Mouse (Mus musculus): Measurements from ENCODE around the gene Cib4. TPM values are rescaled to one million over a fixed set of nuclear protein-coding genes. Genes with fewer than 3 reads are reported as not detected.

The Cib4 gene
- not detected in 2 replicates for polyA plus RNA-seq (2015; fragmentation: Nextera tagmentation; extraction: Ambion mirVana)

DNA sequence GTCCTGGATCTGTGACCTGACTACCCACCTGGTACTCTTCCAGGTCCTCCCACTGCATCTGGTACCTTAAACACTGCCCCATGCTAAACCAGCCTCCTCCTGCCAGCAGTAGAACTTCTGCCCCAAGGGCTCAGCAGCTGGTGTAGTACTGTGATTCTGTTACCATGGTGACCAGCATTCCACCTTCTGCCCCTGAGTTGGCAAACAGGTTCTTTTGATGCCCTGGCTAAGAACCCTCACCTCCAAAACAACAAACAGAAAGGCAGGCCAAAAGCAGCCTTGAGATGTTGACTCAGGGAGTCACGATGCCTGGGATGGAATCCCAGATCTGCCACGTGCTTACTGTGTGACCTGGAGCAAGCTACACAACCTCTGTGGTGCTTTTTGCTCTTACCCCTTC, at the start of gene Cib4:
Gene Cib4, minus strand, starts transcription at position 139 of the 400 bp plus-strand sequence.
- DNase-seq (ENCODE audit: low spot score) = no peak

DNA sequence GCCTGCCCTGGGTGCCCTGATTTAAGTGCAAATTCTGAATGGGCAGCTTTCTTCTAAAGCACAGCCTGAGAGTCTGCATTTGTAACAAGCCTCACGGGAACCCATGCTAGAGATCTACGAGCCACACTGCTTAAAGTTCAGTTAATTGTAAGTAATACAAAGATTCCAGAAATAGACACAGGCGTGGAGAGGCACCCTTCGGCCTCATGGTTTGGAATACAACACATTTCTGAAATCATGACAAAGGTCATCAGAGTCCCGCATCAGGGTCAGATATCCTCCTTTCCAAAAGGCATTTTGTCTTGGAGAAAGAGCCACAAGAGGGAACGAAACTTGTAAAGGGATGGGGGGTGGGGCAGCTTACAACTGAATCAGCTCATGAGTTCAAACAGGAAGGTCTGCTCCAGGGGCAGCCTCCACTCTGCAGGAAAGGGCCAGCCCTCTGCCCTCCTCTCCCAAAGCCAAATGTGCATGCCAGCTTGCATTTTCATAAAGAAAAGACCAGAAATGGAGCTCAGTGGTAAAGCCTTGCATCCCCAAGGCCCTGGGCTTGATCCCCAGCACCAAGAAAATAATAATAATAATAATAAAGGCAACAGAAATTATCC, 49.4 kb upstream of the Cib4 start:
- DNase-seq (ENCODE audit: low spot score) = no peak

- DNase-seq (ENCODE audit: low spot score) = no peak
Measured at GRCm38 (mm10) chr5:30593811-30594504, 48.3 kb upstream of the Cib4 start.

DNA sequence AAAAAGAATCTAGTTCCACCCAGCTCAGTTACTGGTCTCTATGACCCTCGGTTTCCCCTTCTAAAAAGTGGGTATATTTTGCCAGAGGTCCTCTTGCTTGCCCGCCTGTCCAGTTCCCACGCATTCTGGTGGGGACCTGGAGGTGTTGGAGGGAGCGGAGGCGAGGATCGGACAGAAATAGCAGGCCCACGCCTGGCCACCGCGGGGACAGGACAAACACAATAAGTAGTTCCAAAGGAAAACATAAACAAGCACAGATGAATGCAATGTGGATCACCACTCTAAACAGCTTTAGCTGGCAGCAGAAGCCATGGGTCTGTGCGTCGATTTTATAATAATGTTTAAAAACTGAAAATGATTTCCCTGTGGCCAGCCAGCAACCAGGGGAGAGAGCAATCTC, 47.7 kb upstream of the Cib4 start:
- DNase-seq (ENCODE audit: low spot score) = no peak

GRCm38 (mm10) chr5:30592279-30592980, 46.8 kb upstream of the Cib4 start:
- DNase-seq (ENCODE audit: low spot score) = no peak

DNA sequence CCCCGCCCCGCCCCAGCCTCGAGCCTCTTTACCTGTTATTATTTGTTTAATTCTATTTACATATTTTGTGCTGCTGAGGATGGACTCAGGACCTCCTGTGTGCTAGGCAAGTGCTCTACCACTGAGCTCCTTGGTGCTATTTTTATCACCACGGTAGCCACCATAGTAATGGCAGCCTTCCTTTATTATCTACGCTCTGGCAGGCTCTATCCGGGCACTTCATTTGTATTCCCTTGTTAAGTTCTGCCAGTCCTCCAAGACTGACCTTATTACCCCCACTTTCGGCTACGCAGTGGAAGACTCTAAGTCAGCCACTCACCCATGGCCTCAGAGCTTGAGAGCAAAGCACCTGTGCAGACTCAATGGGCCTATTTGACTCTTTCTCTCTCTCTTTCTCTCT, 46.1 kb upstream of the Cib4 start:
- DNase-seq (ENCODE audit: low spot score) = no peak

DNA sequence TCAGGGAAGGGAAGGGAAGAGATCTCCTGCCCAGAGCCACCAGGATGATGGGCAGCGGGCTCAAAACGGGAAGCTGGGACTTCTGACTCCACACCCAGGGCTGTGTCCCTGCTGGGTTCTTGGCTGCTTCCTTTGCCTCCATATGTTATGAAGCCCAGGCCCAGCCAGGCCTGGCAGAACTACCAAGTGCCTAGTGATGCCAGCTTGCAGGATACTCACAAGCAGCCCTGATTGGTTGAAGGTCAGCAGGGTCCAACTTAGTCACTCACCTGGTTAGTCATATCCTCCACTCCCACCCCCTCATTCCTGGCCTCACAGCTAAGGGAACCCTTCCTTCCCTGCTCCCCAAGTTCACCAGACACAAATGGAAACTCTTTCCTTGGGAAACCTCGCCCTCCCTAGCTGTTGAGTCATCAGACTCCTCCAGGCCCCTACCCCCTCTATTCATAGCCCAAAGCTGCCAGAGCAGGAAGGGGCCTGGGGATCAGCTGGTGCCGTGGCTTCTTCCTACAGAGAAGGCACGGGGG, 45.6 kb upstream of the Cib4 start:
- DNase-seq (ENCODE audit: low spot score) = no peak

- DNase-seq (ENCODE audit: low spot score) = no peak
Measured at GRCm38 (mm10) chr5:30590231-30590630, 44.6 kb upstream of the Cib4 start.

- no peak for DNase-seq (ENCODE audit: low spot score)
Measured at GRCm38 (mm10) chr5:30589546-30589945, 43.9 kb upstream of the Cib4 start.

DNA sequence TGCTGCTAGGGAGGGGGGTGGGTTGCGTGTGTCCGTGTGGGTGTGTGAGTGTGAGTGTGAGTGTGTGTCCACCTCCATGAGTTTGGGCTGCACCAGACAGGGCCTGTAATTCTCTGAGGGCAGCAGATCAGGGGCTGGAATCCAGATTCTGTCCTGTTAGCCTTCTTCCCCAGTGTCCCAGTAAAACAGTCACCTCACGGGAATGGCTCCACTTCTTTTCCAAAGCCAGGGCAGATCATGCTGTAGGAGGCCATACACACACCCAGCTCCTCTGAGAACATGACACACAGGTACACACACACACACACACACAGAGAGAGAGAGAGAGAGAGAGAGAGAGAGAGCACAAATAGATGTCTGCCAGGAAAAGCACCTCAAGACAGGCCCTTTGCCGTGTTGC, 43.4 kb upstream of the Cib4 start:
- DNase-seq (ENCODE audit: low spot score) = no peak

GRCm38 (mm10) chr5:30588301-30588968, 42.8 kb upstream of the Cib4 start:
- no peak for DNase-seq (ENCODE audit: low spot score)

DNA sequence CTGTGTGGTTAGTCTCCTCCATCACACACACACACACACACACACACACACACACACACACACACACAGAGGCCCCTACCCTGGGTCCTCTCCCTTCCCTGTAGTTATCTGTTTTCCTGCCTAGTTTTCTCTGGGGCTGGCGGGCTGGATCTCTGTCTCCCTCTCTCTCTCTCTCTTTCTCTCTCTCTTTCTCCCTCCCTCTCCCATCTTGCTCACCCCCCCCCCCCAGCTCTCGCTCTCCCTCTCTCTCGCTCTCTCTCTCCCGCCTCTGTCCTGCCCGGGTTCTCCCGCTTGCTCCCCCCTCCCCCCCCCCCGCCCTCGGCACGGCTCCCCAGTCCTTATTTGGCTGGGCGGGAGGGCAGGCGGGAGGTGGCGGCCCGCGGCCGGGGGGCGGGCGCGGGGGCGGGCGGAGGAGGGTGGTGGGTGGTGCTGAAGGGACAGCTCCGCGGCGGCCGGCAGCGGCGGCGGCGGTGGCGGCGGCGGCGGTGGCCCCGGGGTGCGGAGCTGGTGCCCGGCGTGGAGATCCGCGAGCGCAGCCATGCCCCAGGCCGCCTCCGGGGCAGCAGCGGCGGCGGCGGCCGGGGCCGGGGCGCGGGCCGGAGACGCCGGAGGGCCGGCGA, 42.2 kb upstream of the Cib4 start, which contains the start of gene Kcnk3:
Gene Kcnk3, plus strand, starts transcription at position 490 of the 620 bp plus-strand sequence.
- peak; percentile 4 for DNase-seq (ENCODE audit: low spot score)

DNA sequence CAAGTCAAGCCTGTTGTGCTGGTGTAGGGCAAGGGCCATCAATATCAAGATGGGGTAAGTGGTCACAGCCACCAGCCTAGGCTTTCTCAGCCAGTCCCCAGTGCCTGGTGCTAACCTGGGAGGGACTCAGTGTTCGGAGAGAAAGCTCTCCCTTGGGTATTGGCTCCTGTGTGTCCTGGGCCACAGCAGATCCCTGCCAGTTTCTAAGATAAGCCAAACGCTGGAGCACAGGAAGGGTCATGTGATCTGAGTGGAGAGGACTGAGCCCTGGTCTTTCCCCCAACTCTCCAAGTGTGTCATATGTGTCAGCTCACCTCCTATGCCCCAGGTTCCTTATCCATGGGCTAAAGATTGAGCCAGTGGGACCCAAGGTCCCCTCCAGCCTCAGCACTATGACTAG, 41.5 kb upstream of the Cib4 start:
- DNase-seq (ENCODE audit: low spot score) = no peak

- no peak for DNase-seq (ENCODE audit: low spot score)
Measured at GRCm38 (mm10) chr5:30586616-30587015, 41.0 kb upstream of the Cib4 start.

- no peak for DNase-seq (ENCODE audit: low spot score)
Measured at GRCm38 (mm10) chr5:30582017-30582416, 36.4 kb upstream of the Cib4 start.

DNA sequence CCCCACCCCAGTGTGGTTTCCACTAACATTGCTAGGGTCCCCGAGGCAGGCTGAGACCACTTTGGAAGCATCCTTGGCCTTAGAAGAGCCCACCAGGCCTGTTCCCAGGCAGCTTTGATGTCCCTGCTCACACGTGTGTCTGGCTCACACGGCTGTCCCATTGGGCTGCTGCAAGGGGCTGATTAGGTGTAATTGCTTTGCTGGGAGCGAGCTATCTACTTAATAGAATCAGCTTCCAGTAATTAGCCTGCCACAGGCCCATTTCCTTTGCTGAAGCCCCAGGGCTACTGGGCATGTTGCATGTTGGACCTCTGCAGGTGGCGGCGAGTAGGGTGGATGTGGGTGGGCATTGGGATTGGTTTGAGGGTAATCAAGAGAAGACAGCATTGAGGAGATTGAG, 35.1 kb upstream of the Cib4 start:
- DNase-seq (ENCODE audit: low spot score) = no peak

GRCm38 (mm10) chr5:30578445-30579080, 32.9 kb upstream of the Cib4 start:
- DNase-seq (ENCODE audit: low spot score) = no peak

DNA sequence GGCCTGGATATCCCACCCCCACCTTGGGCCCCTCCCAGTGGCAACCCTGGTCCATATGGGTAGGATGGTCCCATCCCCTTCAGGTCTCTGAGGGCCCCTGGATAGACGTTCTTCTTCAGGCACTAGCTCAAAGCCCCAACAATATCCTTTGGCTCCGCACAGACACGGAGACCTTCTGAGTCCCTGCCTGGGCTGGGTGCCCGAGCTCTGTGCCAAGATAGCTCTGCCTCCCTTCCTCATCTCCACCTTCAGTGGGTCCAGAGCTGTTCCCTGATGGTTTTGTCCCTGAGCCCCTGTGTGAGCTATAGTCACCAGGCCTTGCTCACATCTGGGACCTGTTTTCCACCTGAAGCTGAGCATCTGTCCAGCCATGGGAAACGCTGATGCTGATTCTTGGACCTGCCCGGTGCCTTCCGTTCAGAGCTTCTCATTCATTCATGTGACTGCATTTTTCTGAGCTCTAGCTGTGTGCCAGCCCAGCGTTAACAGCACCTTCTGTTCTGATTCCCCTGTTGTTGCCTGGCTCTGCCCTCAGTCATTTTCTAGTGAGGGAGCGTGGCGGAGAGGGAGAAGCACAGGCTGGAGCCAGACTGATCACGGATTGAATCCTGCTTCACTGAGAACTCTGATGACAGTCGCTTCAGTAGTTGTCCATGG, 32.1 kb upstream of the Cib4 start:
- no peak for DNase-seq (ENCODE audit: low spot score)

- DNase-seq (ENCODE audit: low spot score) = no peak
Measured at GRCm38 (mm10) chr5:30577251-30577650, 31.6 kb upstream of the Cib4 start.

- no peak for DNase-seq (ENCODE audit: low spot score)
Measured at GRCm38 (mm10) chr5:30576233-30576632, 30.6 kb upstream of the Cib4 start.

All from thymus, postnatal 0 days (tissue).